Mouse (Mus musculus) thymus, adult 2 months (tissue): ENCODE measurements at regions not wholly inside any gene's neighbourhood (a gene's known extent, or its start where the extent isn't known, plus 50 kb on each side); places are given as distances from the start of the nearest gene placed in this dataset.

ENCODE experiments used
- CTCF ChIP-seq: fragments of 200-500 bp; IDR thresholded peaks from 2 replicates; pipeline ENCODE4 v1.5.1; 2012; ENCODE audit warnings: mild to moderate bottlenecking, control low read depth, low read length, moderate library complexity, borderline replicate concordance; ENCODE audit not compliant: control insufficient read depth, poor library complexity, insufficient read depth; ENCODE audit errors: extremely low read depth
- POLR2A ChIP-seq: fragments of 200-500 bp; IDR thresholded peaks from 2 replicates; pipeline ENCODE4 v1.6.1; 2012; ENCODE audit warnings: mild to moderate bottlenecking, low read length, control low read depth, moderate library complexity; ENCODE audit not compliant: control insufficient read depth, poor library complexity, insufficient read depth; ENCODE audit errors: extremely low read depth

- TF ChIP-seq CTCF (no peak), POLR2A (no peak)
Measured at GRCm38 (mm10) chrX:11745911-11746310, 414.2 kb downstream of the Bcor start.
